Mouse (Mus musculus) ES-Bruce4 (cell line): ENCODE measurements around the gene Kpna4. TPM values are rescaled to one million over a fixed set of nuclear protein-coding genes. Genes with fewer than 3 reads are reported as not detected.
A peak's percentile ranks its signal among the peaks of the same experiment; 100 is the strongest.

ENCODE experiments used
- H3K27ac ChIP-seq: 2 replicates; pipeline ENCODE4 v1.5.1; 2012; ENCODE audit warnings: low read length, inconsistent platforms; ENCODE audit not compliant: insufficient read depth
- H3K27me3 ChIP-seq: 2 replicates; pipeline ENCODE4 v1.6.1; 2012; ENCODE audit warnings: mild to moderate bottlenecking, low read length, inconsistent platforms; ENCODE audit not compliant: control insufficient read depth, poor library complexity, insufficient read depth, severe bottlenecking
- H3K36me3 ChIP-seq: 2 replicates; pipeline ENCODE4 v1.6.1; 2012; ENCODE audit warnings: inconsistent platforms, mild to moderate bottlenecking, low read length, moderate library complexity; ENCODE audit not compliant: control insufficient read depth, poor library complexity, insufficient read depth, severe bottlenecking
- H3K4me1 ChIP-seq: one replicate; pipeline ENCODE4 v1.8.1; 2011; ENCODE audit warnings: low read length; ENCODE audit not compliant: control insufficient read depth, insufficient read depth
- H3K4me3 ChIP-seq: 2 replicates; pipeline ENCODE4 v1.5.1; 2011; ENCODE audit warnings: low read depth, mild to moderate bottlenecking, low read length
- H3K9ac ChIP-seq: 2 replicates; pipeline ENCODE4 v1.6.1; 2012; ENCODE audit warnings: low read depth, mild to moderate bottlenecking, inconsistent platforms; ENCODE audit not compliant: poor library complexity, severe bottlenecking
- H3K9me3 ChIP-seq: replicated peaks from 2 replicates; pipeline ENCODE4 v1.6.1; 2012; ENCODE audit warnings: mild to moderate bottlenecking, low read length, inconsistent platforms; ENCODE audit not compliant: control insufficient read depth, poor library complexity, insufficient read depth, severe bottlenecking
- CTCF ChIP-seq: IDR thresholded peaks from one replicate; pipeline ENCODE4 v1.8.1; 2011; ENCODE audit warnings: low read depth, low read length
- EP300 ChIP-seq: IDR thresholded peaks from 2 replicates; pipeline ENCODE4 v1.6.1; 2011; ENCODE audit warnings: low read depth, low read length; ENCODE audit not compliant: insufficient read depth
- POLR2A ChIP-seq: IDR thresholded peaks from one replicate; pipeline ENCODE4 v1.8.1; 2011; ENCODE audit warnings: low read length; ENCODE audit not compliant: insufficient read depth
- polyA plus RNA-seq: library from polyadenylated mRNA; stranded (reverse); fragments of >200 nt; gene quantifications from 2 replicates; pipeline ENCODE4 v1.2.4, GENCODE M21; 2011; ENCODE audit warnings: low read depth; ENCODE audit not compliant: missing spikeins, insufficient read depth, insufficient read length

The Kpna4 gene
- polyA plus RNA-seq, 1 experiment = 85.0 TPM

GRCm38 (mm10) chr3:69051894-69052293 is 75.0 kb downstream of the Kpna4 start:
- H3K4me3 ChIP-seq = no peak overlapping the region
- TF ChIP-seq EP300 (no peak), CTCF (no peak), POLR2A (no peak)

GRCm38 (mm10) chr3:69049011-69049410 is 77.9 kb downstream of the Kpna4 start:
- Histone ChIP-seq H3K27ac (no peak overlapping the region), H3K4me1 (no peaks in the 10 kb centered on the region), H3K9me3 (no peaks in the 10 kb centered on the region), H3K36me3 (no peaks in the 10 kb centered on the region), H3K9ac (no peak overlapping the region), H3K4me3 (no peak overlapping the region), H3K27me3 (no peaks in the 10 kb centered on the region)
- TF ChIP-seq CTCF (no peak), EP300 (no peak), POLR2A (no peak)

More at GRCm38 (mm10) chr3:69051894-69052293, 75.0 kb downstream of the Kpna4 start:
- Histone ChIP-seq H3K9ac (no peak overlapping the region), H3K4me1 (no peaks in the 10 kb centered on the region), H3K36me3 (no peaks in the 10 kb centered on the region), H3K27ac (no peak overlapping the region), H3K27me3 (no peaks in the 10 kb centered on the region), H3K9me3 (no peaks in the 10 kb centered on the region)

- no peak overlapping the region for H3K9ac ChIP-seq
- H3K36me3 ChIP-seq = peaks cover 7% of the 10 kb centered on the region
- no peaks in the 10 kb centered on the region for H3K4me1 ChIP-seq
- TF ChIP-seq POLR2A = no peak
- no peak for TF ChIP-seq CTCF
- no peak for TF ChIP-seq EP300
- no peaks in the 10 kb centered on the region for H3K9me3 ChIP-seq
- no peaks in the 10 kb centered on the region for H3K27me3 ChIP-seq
- no peak overlapping the region for H3K4me3 ChIP-seq
- no peak overlapping the region for H3K27ac ChIP-seq
These were observed 79.2 kb downstream of the Kpna4 start for GRCm38 (mm10) chr3:69047684-69048083.

- TF ChIP-seq POLR2A (no peak), CTCF (no peak), EP300 (no peak)
- Histone ChIP-seq H3K4me3 (no peak overlapping the region), H3K9me3 (no peaks in the 10 kb centered on the region), H3K27me3 (no peaks in the 10 kb centered on the region), H3K27ac (no peak overlapping the region), H3K36me3 (peaks cover 16% of the 10 kb centered on the region), H3K9ac (no peak overlapping the region), H3K4me1 (no peaks in the 10 kb centered on the region)
These were observed 80.4 kb downstream of the Kpna4 start for GRCm38 (mm10) chr3:69046509-69046908.

GRCm38 (mm10) chr3:69045750-69046149 is 81.2 kb downstream of the Kpna4 start:
- H3K4me1 ChIP-seq = no peaks in the 10 kb centered on the region
- TF ChIP-seq EP300 (no peak), POLR2A (no peak), CTCF (no peak)
- H3K9me3 ChIP-seq = no peaks in the 10 kb centered on the region; the same call in 1 of the 2 replicates
- H3K27ac ChIP-seq = no peak overlapping the region; the same call in 1 of the 2 replicates
- peak overlapping the region; percentile 97 for H3K9ac ChIP-seq
- H3K27me3 ChIP-seq = no peaks in the 10 kb centered on the region
- peaks cover 19% of the 10 kb centered on the region for H3K36me3 ChIP-seq
- H3K4me3 ChIP-seq = peak overlapping the region; percentile 32

- Histone ChIP-seq H3K27me3 (no peaks in the 10 kb centered on the region), H3K27ac (peak overlapping the region; percentile 81), H3K9me3 (no peaks in the 10 kb centered on the region; the same call in 1 of the 2 replicates), H3K4me3 (peak overlapping the region; percentile 95), H3K36me3 (peaks cover 23% of the 10 kb centered on the region), H3K9ac (peak overlapping the region; percentile 97), H3K4me1 (no peaks in the 10 kb centered on the region)
- TF ChIP-seq CTCF = no peak
- no peak for TF ChIP-seq POLR2A
- no peak for TF ChIP-seq EP300
These were observed 81.6 kb downstream of the Kpna4 start for GRCm38 (mm10) chr3:69045400-69045703.
